Mouse (Mus musculus): ENCODE results near the gene Slc17a2.
A peak's percentile ranks its signal among the peaks of the same experiment; 100 is the strongest.

The Slc17a2 gene

DNA sequence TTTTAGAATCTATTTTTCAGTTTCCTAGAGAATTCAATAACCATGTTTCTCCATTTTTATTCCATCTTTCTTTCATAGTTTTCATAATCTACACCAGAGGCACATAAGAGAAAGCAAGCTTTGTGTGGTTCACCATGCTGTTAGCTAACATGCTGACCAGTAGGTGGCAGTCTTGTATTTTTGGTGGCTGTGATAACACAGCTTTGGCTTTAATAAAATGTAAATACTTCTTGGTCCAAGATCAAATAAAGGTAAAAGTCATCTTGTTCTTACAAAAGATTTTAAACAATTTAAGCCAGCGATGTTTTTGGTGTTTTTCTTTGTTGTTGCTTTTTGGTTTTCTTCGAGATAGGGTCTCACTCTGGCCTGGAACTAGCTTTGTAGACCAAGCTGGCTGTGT is 14.3 kb upstream of the Slc17a2 start:
- DNase-seq (ENCODE audit: low read depth): peak; percentile 85

DNA sequence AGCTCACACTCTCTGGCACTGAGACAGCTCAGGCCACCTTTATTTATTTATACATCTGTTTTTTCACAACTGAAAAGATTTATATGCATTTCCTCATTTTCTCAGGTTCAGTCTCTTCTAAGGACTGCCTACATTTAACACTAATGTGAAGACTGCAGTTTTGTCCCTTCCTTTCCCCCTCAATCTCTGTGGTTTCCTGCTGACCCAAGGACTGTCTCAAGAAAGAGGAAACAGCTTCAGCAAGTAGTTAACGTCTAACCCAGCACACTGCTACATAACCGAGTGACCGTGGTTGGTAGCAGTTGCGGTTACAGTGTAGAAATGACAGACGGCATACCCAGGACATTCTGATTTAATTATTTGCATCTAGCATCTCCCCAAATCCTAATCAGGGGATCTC is 7.4 kb upstream of the Slc17a2 start:
- DNase-seq (ENCODE audit: low read depth): peak; percentile 97

DNA sequence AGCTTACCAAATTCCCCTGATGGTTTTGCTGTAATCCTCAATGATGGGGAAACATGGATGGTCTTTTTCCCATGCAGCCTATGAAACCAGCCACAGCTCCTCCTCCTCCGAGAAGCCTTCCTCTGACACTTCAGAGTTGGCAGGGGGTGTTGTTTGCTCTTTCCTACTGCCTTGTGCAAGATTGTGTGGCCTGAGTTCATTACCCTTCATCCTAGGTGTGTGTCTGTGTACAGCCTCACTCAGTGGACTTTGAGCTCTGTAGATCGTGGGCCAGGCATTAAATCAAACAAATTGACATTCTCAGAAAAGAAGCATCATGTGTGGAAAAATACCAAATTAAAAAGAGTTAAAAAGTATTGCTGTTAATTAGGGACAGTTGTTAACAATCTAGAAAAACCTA is 2.3 kb upstream of the Slc17a2 start:
- DNase-seq (ENCODE audit: low read depth): no peak

DNA sequence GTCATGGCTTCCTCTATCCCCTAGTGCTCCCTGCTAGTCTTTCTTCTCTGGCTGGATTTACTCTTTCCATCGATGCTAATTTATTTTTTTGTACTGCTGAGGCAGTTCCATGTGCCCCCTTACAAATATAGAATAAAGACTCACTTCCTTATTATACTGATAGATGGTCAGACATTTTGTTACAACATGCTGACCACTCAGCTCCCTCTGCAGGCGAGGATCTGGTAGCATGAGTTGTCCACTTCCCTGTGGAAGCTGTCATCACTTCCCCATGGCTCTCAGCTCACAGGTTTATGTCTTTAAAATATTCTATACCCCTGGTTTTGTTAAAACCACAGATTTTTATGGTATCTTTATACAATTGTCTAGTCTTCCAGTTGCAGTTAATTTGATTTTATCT is 9.4 kb downstream of the Slc17a2 start:
- DNase-seq (ENCODE audit: low read depth): peak; percentile 74

DNA sequence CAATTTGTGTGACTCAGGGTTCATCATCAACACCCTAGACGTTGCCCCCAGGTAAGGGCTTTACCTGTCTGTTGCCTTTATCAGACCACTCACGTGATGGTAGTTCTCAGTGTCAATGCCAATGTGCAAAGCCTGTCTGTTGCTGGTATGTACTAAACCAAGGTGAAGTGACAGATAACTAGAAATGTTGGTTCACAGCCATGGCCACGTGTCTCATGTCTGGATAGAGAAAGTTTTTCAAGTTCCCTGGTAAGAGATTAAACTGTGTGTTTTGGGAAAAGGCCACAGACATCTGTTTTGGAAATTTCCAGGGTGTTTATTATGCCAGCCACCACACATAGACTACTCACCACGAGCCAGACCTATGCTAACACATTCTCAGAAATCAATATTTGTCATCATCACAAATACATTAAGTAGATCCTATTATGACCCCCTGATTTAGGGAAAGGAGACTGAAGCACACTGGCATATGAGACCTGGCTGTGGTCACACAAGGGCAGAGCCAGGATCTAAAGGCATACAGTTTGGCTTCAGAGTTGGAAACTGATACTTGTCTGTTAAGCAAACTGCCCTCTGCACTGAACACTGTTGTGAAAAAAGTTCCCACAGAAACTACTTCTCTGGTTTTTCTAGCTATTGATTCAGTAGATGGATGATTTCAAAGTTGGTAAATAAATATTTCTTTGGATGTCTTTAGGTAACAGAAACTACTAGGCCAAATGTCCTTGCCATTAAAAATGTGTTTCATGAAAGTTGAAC is 13.6 kb downstream of the Slc17a2 start:
- DNase-seq (ENCODE audit: low read depth): no peak

DNA sequence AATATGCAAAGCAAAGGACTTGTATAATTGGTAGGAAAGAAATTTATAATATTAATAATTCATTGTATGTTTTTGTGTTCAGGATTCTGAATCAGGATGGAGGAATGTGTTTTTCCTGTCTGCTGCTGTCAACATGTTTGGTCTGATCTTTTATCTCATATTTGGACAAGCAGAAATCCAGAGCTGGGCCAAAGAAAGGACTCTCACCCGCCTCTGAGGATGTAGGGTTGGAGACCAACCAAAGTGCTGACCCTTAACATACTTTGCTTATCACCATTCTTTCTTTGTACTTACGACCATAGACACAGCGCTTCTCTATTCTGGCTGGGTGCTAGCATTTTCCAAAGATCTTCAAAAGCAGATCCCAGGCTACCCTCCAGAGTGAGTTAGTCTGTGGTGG is 15.4 kb downstream of the Slc17a2 start:
- DNase-seq (ENCODE audit: low read depth): no peak

DNA sequence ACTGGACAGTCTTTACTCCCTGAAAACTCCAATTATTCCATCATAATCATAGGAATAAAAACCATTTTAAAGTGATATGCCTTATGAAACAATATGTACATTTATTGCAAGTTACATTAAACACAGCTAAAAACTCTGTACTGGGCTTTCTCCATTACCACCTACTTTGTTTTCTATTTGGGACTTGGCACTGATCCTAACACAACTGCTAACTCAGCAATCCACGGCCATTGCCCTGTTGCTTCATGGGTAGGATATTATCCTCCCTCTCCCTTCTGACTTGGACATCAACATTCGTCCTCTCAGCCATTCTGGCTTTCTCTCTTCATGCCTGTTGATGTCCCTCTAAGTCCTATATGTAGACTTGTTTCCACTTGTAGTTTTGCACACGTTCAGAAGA is 19.8 kb downstream of the Slc17a2 start:
- DNase-seq (ENCODE audit: low read depth): no peak

DNA sequence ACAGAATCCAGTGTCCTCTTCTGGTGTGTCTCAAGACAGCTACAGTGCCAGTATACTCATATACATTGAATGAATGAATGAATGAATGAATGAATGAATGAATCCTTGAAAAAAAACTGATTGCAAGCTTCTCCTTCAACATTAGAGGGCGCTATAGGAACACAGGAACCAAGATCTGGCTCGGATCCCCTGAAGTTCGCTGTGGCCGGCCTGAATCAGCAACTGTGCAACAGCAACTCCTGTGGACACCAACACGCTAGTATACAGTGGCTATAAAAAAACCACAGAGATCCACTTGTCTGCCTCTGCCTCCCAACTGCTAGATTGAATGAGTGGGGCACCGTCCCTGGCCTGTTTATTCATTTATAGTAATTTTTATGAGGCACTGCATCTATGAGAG is 26.3 kb downstream of the Slc17a2 start:
- DNase-seq (ENCODE audit: low read depth): peak; percentile 80

DNA sequence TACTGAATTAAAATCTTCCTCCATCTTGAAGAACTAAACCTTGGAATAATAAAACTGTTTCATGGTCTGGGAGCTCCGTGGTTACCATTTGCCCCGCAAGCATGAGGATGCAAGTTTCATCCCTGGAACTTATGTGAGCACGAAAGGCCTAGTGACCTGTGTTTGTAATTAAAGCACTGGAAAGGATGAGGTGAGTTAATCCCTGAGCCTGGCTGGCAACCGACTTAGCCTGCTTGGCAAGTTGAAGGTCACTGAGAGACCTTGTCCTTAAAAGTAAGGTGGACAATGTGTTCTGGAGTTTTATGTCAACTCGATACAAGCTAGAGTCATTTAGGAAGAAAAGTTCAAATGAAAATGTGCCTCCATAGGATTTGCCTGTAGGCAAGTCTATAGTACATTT is 28.0 kb downstream of the Slc17a2 start:
- DNase-seq (ENCODE audit: low read depth): no peak

DNA sequence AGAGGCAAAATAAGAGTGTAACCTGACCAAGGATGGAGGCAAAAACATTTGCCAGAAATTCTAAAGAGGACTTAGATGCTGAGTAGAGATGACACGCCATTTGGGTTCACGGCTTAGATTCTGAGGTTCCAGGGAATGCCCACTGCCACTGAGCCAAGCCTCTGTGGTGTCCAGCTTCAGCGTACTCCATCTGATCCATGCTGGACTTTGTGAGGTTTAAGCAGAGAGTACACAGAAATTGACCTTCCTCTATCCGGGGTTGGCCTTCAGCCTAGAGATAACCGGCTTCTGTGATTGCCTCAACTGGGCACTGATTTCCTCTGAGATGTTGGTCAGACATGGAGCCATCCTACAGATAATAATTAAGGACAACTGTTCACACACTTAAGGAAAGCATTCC is 29.8 kb downstream of the Slc17a2 start:
- no peak for DNase-seq (ENCODE audit: low read depth)

DNA sequence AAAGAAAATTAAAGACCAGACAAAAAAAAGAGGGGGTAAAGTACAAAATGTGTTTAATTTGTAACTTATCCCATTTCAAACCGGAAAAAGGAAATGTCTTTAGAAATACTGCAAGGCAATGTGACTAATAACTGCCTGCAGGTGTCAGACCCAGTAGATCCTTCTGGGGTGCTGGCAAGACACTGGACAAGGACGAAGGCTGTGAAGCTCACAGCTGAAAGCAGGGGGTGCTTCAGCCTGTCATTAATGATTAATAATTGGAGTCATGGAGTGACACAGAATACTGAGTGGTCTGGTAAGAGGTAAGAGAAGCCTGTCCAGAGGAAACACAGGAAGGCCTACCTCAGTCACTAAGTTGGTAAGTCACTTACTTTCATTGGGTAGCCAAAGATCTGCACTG is 32.5 kb downstream of the Slc17a2 start, which contains the start of gene Slc17a3:
Slc17a3 (plus strand) TSS at position 127 of the 400 bp plus-strand sequence.
- DNase-seq (ENCODE audit: low read depth): no peak

DNA sequence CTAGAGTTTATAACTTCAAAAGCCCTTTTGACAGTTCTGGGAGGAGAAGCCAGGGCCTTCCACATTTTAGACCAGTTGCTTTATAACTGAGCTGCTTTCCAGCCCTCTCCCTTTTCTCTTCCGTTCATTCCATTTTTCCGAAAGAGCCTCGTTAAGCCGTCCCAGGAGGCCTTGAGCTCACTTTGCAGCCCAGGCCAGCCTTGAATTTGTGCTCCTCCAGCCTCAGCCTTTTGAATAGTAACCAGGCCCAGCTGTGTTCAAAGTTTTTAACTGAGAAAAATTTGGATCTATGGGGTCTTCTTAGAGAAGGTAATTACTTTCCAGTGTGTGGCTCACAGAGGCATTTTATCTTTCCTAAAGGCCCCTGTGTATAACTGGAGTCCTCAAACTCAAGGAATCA is 39.1 kb downstream of the Slc17a2 start:
- DNase-seq (ENCODE audit: low read depth): no peak

DNA sequence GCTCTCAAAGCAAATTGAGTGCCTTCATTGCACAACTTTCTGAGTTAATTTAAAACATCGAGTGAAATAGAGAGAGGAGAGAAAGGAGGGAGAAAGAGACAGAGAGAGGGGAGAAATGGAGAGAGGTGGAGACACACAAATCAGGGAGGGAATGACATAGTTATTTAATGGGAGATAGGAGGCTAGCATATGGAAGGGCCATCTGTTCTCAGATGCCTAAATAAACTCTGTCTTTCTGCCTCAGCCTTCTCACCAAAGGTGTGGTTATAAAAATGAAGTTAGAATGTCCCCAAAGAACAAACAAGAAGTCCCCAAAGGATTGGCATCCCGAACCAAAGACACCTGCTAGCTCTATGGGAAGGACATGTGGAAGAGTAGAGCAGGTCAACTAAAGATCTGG is 42.5 kb downstream of the Slc17a2 start:
- DNase-seq (ENCODE audit: low read depth): no peak

DNA sequence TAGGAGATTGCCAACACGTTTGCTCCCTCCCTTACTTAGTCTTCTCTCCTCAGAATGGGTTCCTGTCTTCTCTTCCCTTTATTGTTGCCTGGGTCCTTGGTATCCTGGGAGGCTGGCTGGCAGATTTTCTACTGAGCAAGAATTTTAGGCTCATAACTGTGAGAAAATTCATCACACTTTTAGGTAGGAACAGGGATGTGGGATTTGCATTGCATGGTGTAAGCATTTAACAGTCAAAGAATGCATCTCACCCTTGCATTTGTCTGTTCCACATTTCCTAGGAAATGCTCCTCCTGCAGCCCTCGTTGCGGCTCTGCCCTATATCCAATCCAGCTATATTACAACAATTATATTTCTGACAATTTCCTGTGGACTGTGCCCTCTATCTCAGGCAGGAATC is 49.6 kb downstream of the Slc17a2 start:
- no peak for DNase-seq (ENCODE audit: low read depth)

DNA sequence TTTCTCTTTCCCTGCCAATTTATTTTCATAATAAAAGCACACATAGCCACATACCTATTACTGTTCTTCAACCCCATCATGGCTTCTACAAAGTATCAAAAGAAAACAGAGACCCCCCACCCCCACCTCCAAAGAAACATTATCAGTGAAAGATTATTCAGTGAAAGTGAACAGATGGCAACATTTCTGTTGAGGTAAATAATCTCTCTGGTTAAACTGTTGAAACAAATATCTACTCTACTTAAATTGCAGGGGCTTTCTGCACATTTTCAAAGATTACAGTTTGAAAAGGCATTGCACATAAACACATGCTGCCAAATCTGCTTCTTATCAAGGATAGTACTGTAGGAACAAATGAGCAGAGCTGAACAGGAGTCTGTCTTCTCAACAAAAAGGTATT is 55.0 kb downstream of the Slc17a2 start:
- DNase-seq (ENCODE audit: low read depth): no peak

DNA sequence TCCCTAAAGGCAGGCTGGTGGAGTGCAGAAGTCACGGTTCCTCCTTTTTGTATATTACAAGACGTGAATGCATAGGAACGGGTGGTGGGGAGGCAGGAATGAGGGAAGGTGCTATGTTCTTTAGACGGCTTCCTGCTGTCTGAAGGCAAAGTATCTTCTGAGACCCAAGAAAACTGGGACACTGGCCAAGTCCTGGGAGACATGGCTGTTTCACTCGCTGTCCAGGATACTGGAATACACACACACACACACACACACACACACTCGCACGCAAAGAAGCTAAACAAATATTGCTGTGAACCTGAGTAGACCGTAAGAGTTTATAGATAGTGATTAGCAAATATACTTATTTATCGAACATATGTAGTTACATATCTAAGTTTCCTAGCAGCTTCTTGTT is 57.9 kb downstream of the Slc17a2 start:
- no peak for DNase-seq (ENCODE audit: low read depth)

DNA sequence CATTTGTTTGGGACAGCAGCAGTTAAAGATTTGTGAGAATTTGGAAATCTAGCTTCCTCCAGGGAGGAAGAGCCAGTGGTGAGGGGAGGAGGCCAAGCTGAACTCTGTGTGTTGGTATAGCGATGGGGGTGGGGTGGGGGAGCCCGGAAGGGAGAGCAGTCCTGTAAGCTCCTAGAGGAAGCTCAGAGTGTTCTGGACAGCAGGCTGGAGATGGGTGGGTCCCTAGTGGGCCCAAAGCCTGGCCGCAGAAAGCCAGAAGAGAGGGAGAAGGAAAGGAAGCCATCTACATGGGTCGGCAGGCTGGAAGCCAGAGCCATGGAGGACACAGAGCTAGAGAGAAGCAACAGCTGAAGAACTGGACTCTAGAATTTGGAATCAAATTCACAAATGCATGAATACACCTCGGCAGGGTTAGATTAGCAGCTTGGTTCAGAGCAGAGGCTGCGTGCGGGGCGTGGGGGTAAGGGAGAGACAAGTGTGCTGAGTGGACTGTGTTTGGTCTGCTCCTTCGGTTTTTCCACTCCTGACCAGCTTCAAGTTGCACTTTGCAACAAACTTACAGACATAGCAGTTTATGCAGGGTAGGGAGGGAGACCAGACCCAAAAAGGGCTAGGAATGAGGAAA is 59.4 kb downstream of the Slc17a2 start:
- DNase-seq (ENCODE audit: low read depth): no peak

DNA sequence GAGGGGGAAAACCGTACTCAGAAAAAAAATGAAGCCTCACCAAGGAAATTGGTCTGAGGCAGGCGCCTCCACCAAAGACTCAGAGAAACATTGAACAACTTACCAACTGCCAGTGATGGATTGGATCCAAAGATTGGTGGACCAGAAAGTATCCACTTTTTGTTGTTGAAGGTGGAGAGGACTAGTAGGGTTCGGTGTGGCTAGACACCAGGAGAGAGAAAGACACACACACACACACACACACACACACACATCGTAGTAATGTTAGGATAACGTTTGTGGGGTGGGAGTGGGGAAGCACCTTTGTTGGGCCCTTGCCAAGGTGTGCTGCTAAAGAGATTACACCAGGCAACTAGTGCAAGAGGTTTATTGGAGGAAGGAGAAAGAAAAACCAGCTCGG is 60.2 kb downstream of the Slc17a2 start:
- DNase-seq (ENCODE audit: low read depth): no peak

DNA sequence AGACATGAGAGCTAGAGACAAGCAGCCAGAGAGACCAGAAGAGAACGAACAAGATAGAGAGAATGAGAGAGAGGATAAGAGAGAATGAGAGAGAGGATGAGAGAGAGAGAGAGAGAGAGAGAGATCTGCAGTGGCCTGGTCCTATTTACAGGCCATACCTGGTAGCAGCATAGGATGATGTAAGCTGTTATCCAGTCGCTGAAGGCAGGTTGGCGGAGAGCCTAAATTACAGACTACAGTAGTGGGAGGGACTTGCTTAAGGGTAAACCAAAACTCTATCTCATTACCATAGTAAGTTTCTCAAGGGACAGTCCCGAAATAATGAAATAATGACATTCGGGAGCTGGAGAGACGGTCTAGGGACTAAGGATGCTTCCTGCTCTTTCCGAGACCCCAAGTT is 60.6 kb downstream of the Slc17a2 start, which contains the start of gene Slc17a1:
Slc17a1 (plus strand) TSS at position 346 of the 400 bp plus-strand sequence.
- DNase-seq (ENCODE audit: low read depth): no peak

DNA sequence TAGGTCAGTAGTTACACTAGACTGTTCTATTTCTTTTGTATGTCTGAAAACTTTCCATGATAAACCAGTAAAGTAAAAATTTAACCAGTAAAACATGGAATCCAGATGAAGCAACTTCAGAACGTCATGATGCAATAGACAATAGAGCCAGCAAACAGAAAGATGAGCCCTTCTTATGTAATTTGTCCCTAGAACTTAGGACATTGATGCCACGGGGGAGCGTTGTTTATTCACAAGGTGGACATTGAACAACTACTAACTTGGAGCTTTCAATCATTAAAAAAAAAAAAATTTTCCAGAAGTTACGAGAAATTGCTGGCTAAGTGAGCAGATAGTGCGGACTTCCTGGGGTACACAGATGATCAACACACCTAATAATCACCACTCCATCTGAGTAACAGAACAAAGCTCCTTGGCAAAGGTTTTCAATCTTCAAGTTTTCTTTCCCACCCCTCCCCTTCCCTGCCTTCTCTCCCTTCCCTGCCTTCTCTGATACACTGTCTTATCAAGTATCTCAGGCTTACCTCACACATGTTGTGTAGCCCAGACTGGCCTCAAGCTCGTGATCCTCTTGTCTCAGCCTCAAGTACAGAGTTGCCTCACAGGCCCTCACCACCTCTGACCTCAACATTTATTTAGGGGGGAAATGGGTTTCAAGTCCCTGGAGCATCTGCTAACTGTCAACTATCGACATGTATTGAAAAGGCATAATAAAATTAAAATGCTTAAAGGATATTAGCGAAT is 62.2 kb downstream of the Slc17a2 start:
- peak; percentile 21 for DNase-seq (ENCODE audit: low read depth)

DNA sequence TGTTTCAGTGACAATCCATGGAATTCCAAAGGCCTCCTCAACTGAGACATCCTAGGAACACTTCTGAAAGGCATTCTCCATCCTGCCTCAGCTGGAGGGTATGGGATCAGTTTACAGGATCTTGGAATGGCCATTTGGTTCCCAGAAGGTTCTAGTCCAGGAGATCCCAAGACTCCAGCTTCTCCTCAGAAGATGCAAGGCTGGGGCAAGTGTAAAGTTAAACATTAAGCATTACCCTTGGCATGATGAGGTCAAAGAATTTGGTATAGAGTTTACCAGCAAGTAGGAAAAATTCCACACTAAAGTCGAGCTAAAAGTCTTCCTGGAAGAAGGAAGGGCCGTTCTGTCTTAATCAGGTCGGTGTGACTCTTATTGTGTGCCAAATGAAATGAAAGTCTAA is 63.2 kb downstream of the Slc17a2 start:
- no peak for DNase-seq (ENCODE audit: low read depth)

DNA sequence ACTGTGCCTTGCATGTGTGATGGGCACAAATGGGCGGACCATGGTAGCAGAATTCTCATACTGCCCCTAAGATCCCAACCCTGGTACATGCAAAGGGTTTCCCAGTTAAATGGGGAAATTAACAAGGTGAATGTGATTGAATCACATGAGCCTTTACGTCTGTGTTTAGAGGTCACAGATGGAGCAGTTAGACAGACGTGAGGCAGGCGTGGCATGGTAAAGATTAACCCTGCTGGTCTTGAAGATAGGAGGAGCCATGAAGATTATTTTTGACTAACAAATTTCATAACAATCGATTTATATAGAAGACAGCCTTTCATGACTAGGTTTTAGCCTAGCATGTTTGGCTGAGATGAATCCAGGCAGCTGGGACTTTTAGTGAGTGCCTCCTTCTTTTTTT is 66.3 kb downstream of the Slc17a2 start:
- no peak for DNase-seq (ENCODE audit: low read depth)
